Mouse (Mus musculus) midbrain, embryonic 11.5 days (tissue): ENCODE measurements around the gene Spout1. TPM values are rescaled to one million over a fixed set of nuclear protein-coding genes. Genes with fewer than 3 reads are reported as not detected.
"Not testable (repeated sequence)": the region's sequence is repeated elsewhere in the genome, so short reads cannot be mapped to it uniquely, and the experiment has no call there.

Experiments used
- ATAC-seq: fragments of 200-750 bp; cut with Nextera tagmentation; 2 replicates; pipeline ENCODE4 v1.8.0; 2017; ENCODE audit warnings: moderate TSS enrichment, moderate library complexity; ENCODE audit not compliant: low FRiP score
- DNase-seq: peaks from one replicate; pipeline ENCODE4 v3.0.0; 2015; ENCODE audit warnings: low spot score; ENCODE audit errors: missing footprints
- H3K27ac ChIP-seq: fragments of 300-500 bp; sonication (generic); 2 replicates; pipeline ENCODE4 v1.5.1; 2014; ENCODE audit warnings: low read depth, low read length
- H3K27me3 ChIP-seq: fragments of 300-500 bp; sonication (generic); 2 replicates; pipeline ENCODE4 v1.6.1; 2014; ENCODE audit warnings: mild to moderate bottlenecking, low read length, moderate library complexity, mixed read lengths; ENCODE audit not compliant: control insufficient read depth, insufficient read depth
- H3K36me3 ChIP-seq: fragments of 300-500 bp; sonication (generic); 2 replicates; pipeline ENCODE4 v1.6.1; 2014; ENCODE audit warnings: mild to moderate bottlenecking, low read length, moderate library complexity, mixed read lengths; ENCODE audit not compliant: control insufficient read depth, insufficient read depth
- H3K4me1 ChIP-seq: fragments of 300-500 bp; sonication (generic); 2 replicates; pipeline ENCODE4 v1.6.1; 2014; ENCODE audit warnings: low read length; ENCODE audit not compliant: control insufficient read depth, insufficient read depth
- H3K4me2 ChIP-seq: fragments of 300-500 bp; sonication (generic); 2 replicates; pipeline ENCODE4 v1.6.1; 2014; ENCODE audit warnings: mild to moderate bottlenecking, moderate library complexity
- H3K4me3 ChIP-seq: fragments of 300-500 bp; sonication (generic); 2 replicates; pipeline ENCODE4 v1.5.1; 2014; ENCODE audit warnings: low read depth, low read length
- H3K9ac ChIP-seq: fragments of 300-500 bp; sonication (generic); 2 replicates; pipeline ENCODE4 v1.6.1; 2014; ENCODE audit warnings: low read length
- H3K9me3 ChIP-seq: fragments of 300-500 bp; sonication (generic); 2 replicates; pipeline ENCODE4 v1.6.1; 2016; ENCODE audit warnings: low read length; ENCODE audit not compliant: control insufficient read depth
- WGBS: fragments of 180-500 bp; shearing (Covaris S2); extraction: QIAGEN DNeasy Blood & Tissue Kit; methylation state at CpG from one replicate; pipeline ENCODE4 v1.1.7; 2014; 5-methylcytosine and 5-hydroxymethylcytosine counted together
- polyA plus RNA-seq: library from polyadenylated mRNA; unstranded; fragments of >200 nt; fragmentation: Nextera tagmentation; extraction: Ambion mirVana; gene quantifications from 2 replicates; pipeline ENCODE4 v1.2.1, GENCODE M21; 2014

The Spout1 gene
- polyA plus RNA-seq, 1 experiment from 2014 or later: 69.8 TPM

GRCm38 (mm10) chr2:30185276-30185675 lies 7.0 kb upstream of the Spout1 start:
- WGBS: 94% methylated on average over 6 of the region's 6 CpGs
- no peak overlapping the region for H3K9ac ChIP-seq
- H3K36me3 ChIP-seq: no peaks in the 10 kb centered on the region
- H3K4me1 ChIP-seq: no peaks in the 10 kb centered on the region
- H3K27ac ChIP-seq: no peak overlapping the region
- ATAC-seq: no peak
- H3K4me3 ChIP-seq: no peak overlapping the region
- H3K27me3 ChIP-seq: no peaks in the 10 kb centered on the region
- no peaks in the 10 kb centered on the region for H3K9me3 ChIP-seq
- DNase-seq: no peak
- H3K4me2 ChIP-seq: no peak overlapping the region

- H3K27me3 ChIP-seq: no peaks in the 10 kb centered on the region
- H3K4me3 ChIP-seq: no peak overlapping the region
- H3K36me3 ChIP-seq: no peaks in the 10 kb centered on the region
- no peak overlapping the region for H3K4me2 ChIP-seq
- H3K27ac ChIP-seq: no peak overlapping the region
- H3K9ac ChIP-seq: no peak overlapping the region
- H3K9me3 ChIP-seq: no peaks in the 10 kb centered on the region
- no peaks in the 10 kb centered on the region for H3K4me1 ChIP-seq
- DNase-seq (no peak), ATAC-seq (no peak)
- WGBS: 78% methylated on average over 3 of the region's 3 CpGs
Observed at GRCm38 (mm10) chr2:30183721-30184120, 5.5 kb upstream of the Spout1 start.

GRCm38 (mm10) chr2:30182424-30182823 lies 4.2 kb upstream of the Spout1 start:
- H3K36me3 ChIP-seq: no peaks in the 10 kb centered on the region
- H3K4me3 ChIP-seq: no peak overlapping the region
- H3K27ac ChIP-seq: no peak overlapping the region
- WGBS: 86% methylated on average over 2 of the region's 2 CpGs
- no peak for ATAC-seq
- no peak overlapping the region for H3K9ac ChIP-seq
- no peaks in the 10 kb centered on the region for H3K9me3 ChIP-seq
- DNase-seq: no peak
- no peak overlapping the region for H3K4me2 ChIP-seq
- no peaks in the 10 kb centered on the region for H3K27me3 ChIP-seq
- peaks cover 3% of the 10 kb centered on the region; the same call in 1 of the 2 replicates for H3K4me1 ChIP-seq

GRCm38 (mm10) chr2:30178711-30179110 lies 452 bp upstream of the Spout1 start:
- H3K27ac ChIP-seq, H3K4me1 ChIP-seq, H3K9ac ChIP-seq, H3K27me3 ChIP-seq, DNase-seq, H3K9me3 ChIP-seq: not testable (repeated sequence)
- peak overlapping the region; percentile 83; the same call in 1 of the 2 replicates for H3K4me2 ChIP-seq
- H3K4me3 ChIP-seq: peak overlapping the region; percentile 59
- WGBS: 52% methylated on average over 7 of the region's 7 CpGs
- ATAC-seq: peak; percentile 28; the same call in 1 of the 2 replicates
- peaks cover 17% of the 10 kb centered on the region for H3K36me3 ChIP-seq

- Histone ChIP-seq H3K4me3 (no peak overlapping the region), H3K36me3 (peaks cover 22% of the 10 kb centered on the region)
- DNase-seq: no peak
Observed at GRCm38 (mm10) chr2:30176561-30176960, 1.7 kb downstream of the Spout1 start.

GRCm38 (mm10) chr2:30175897-30176296 lies 2.4 kb downstream of the Spout1 start:
- Histone ChIP-seq H3K9me3 (no peaks in the 10 kb centered on the region), H3K4me2 (no peak overlapping the region), H3K27me3 (no peaks in the 10 kb centered on the region), H3K4me3 (no peak overlapping the region), H3K36me3 (peaks cover 22% of the 10 kb centered on the region), H3K9ac (no peak overlapping the region), H3K27ac (no peak overlapping the region), H3K4me1 (peaks cover 11% of the 10 kb centered on the region)
- ATAC-seq (no peak), DNase-seq (no peak)
- 85% methylated on average over 8 of the region's 8 CpGs for WGBS

More at GRCm38 (mm10) chr2:30176561-30176960, 1.7 kb downstream of the Spout1 start:
- 100% methylated on average over 2 of the region's 2 CpGs for WGBS
- Histone ChIP-seq H3K9ac (no peak overlapping the region), H3K9me3 (no peaks in the 10 kb centered on the region), H3K27ac (no peak overlapping the region), H3K4me2 (no peak overlapping the region), H3K4me1 (peaks cover 11% of the 10 kb centered on the region), H3K27me3 (no peaks in the 10 kb centered on the region)
- no peak for ATAC-seq

- DNase-seq: no peak
- Histone ChIP-seq H3K4me2 (no peak overlapping the region), H3K4me3 (no peak overlapping the region), H3K9me3 (no peaks in the 10 kb centered on the region), H3K27me3 (no peaks in the 10 kb centered on the region), H3K36me3 (peaks cover 22% of the 10 kb centered on the region), H3K27ac (no peak overlapping the region), H3K4me1 (peaks cover 11% of the 10 kb centered on the region), H3K9ac (no peak overlapping the region)
- ATAC-seq: no peak
- 96% methylated on average over 20 of the region's 20 CpGs for WGBS
Observed at GRCm38 (mm10) chr2:30173541-30174240, 4.6 kb downstream of the Spout1 start.

- no peak; the same call in none of the 2 replicates for ATAC-seq
- Histone ChIP-seq H3K36me3 (peaks cover 22% of the 10 kb centered on the region), H3K27me3 (no peaks in the 10 kb centered on the region), H3K4me2 (peak overlapping the region; percentile 91), H3K4me1 (peaks cover 5% of the 10 kb centered on the region), H3K9me3 (peaks cover 2% of the 10 kb centered on the region; the same call in 1 of the 2 replicates), H3K9ac (peak overlapping the region; percentile 69), H3K4me3 (peak overlapping the region; percentile 68), H3K27ac (peak overlapping the region; percentile 79)
- 3% methylated on average over 19 of the region's 19 CpGs for WGBS
- DNase-seq: peak; percentile 89
Observed at GRCm38 (mm10) chr2:30171997-30172382, 6.3 kb downstream of the Spout1 start.

GRCm38 (mm10) chr2:30171371-30171996 lies 6.8 kb downstream of the Spout1 start, which contains the start of gene Endog:
Gene Endog, plus strand, starts transcription at chr2:30171493.
- no peaks in the 10 kb centered on the region for H3K27me3 ChIP-seq
- peaks cover 6% of the 10 kb centered on the region; the same call in 1 of the 2 replicates for H3K9me3 ChIP-seq
- peak within 1 kb of the TSS; percentile 69 for H3K9ac ChIP-seq
- WGBS: under 1% methylated on average over 75 of the region's 75 CpGs
- H3K36me3 ChIP-seq: peaks cover 20% of the 10 kb centered on the region
- peak within 1 kb of the TSS; percentile 91 for H3K4me2 ChIP-seq
- peaks cover 5% of the 10 kb centered on the region for H3K4me1 ChIP-seq
- DNase-seq (peak; percentile 96), ATAC-seq (peak; percentile 96)
- H3K27ac ChIP-seq: peak within 1 kb of the TSS; percentile 79
- H3K4me3 ChIP-seq: peak within 1 kb of the TSS; percentile 68
